Mouse (Mus musculus) embryo, embryonic 11 days (tissue): ENCODE data around the gene Gm9376.

Source experiments
- DNase-seq: peaks from one replicate; pipeline ENCODE4 v3.0.0-alpha.2; 2015

The Gm9376 gene

GRCm38 (mm10) chr14:118266660-118267059 is at the start of gene Gm9376:
Gene Gm9376 (plus strand): TSS chr14:118266960.
- DNase-seq: no peak

GRCm38 (mm10) chr14:118220885-118221284 is 45.9 kb upstream of the Gm9376 start:
- no peak for DNase-seq

- DNase-seq: peak; percentile 22
These were observed 41.6 kb upstream of the Gm9376 start for GRCm38 (mm10) chr14:118225061-118225743.

GRCm38 (mm10) chr14:118225911-118226310 is 40.8 kb upstream of the Gm9376 start:
- DNase-seq: peak; percentile 81

GRCm38 (mm10) chr14:118226471-118227155 is 40.1 kb upstream of the Gm9376 start:
- DNase-seq: peak; percentile 67

- DNase-seq: peak; percentile 60
These were observed 34.3 kb upstream of the Gm9376 start for GRCm38 (mm10) chr14:118232381-118232970.

- DNase-seq: peak; percentile 42
These were observed 32.8 kb upstream of the Gm9376 start for GRCm38 (mm10) chr14:118233786-118234540.

- DNase-seq: peak; percentile 59
These were observed 32.1 kb upstream of the Gm9376 start for GRCm38 (mm10) chr14:118234541-118235210.

GRCm38 (mm10) chr14:118235361-118235972 is 31.3 kb upstream of the Gm9376 start:
- peak; percentile 71 for DNase-seq

- peak; percentile 83 for DNase-seq
These were observed 30.5 kb upstream of the Gm9376 start for GRCm38 (mm10) chr14:118235973-118236885.

- DNase-seq: peak; percentile 86
These were observed 29.9 kb upstream of the Gm9376 start, which contains the start of gene Sox21 for GRCm38 (mm10) chr14:118236886-118237289. Gene Sox21 (minus strand): TSS chr14:118237030.

GRCm38 (mm10) chr14:118237786-118238185 is 29.0 kb upstream of the Gm9376 start:
- DNase-seq: no peak

- no peak for DNase-seq
These were observed 27.4 kb upstream of the Gm9376 start for GRCm38 (mm10) chr14:118239351-118239750.

- DNase-seq: no peak
These were observed 25.3 kb upstream of the Gm9376 start for GRCm38 (mm10) chr14:118241416-118241815.

GRCm38 (mm10) chr14:118253381-118253780 is 13.4 kb upstream of the Gm9376 start:
- DNase-seq: no peak

GRCm38 (mm10) chr14:118268849-118269248 is 2.1 kb downstream of the Gm9376 start:
- no peak for DNase-seq

GRCm38 (mm10) chr14:118272594-118273555 is 6.1 kb downstream of the Gm9376 start:
- no peak for DNase-seq

GRCm38 (mm10) chr14:118277704-118278498 is 11.1 kb downstream of the Gm9376 start:
- no peak for DNase-seq

- DNase-seq: no peak
These were observed 15.5 kb downstream of the Gm9376 start for GRCm38 (mm10) chr14:118282272-118282671.
